Mouse (Mus musculus) forebrain, embryonic 10.5 days (tissue): ENCODE results near the gene Atp4a. TPM values are rescaled to one million over a fixed set of nuclear protein-coding genes. Genes with fewer than 3 reads are reported as not detected.
"Not testable (repeated sequence)": the region's sequence is repeated elsewhere in the genome, so short reads cannot be mapped to it uniquely, and the experiment has no call there.

Source experiments
- DNase-seq: peaks from one replicate; pipeline ENCODE4 v3.0.0-alpha.2; 2017; ENCODE audit warnings: low spot score; ENCODE audit errors: extremely low spot score
- H3K27ac ChIP-seq: fragments of 300-500 bp; sonication (generic); 2 replicates; pipeline ENCODE4 v1.5.1; 2016; ENCODE audit warnings: mild to moderate bottlenecking
- H3K27me3 ChIP-seq: fragments of 300-500 bp; sonication (generic); 2 replicates; pipeline ENCODE4 v1.6.1; 2016; ENCODE audit warnings: mild to moderate bottlenecking; ENCODE audit not compliant: poor library complexity, severe bottlenecking
- H3K36me3 ChIP-seq: fragments of 300-500 bp; sonication (generic); replicated peaks from 2 replicates; pipeline ENCODE4 v1.6.1; 2016; ENCODE audit warnings: mild to moderate bottlenecking, moderate library complexity
- H3K4me1 ChIP-seq: fragments of 300-500 bp; sonication (generic); 2 replicates; pipeline ENCODE4 v1.6.1; 2016
- H3K4me3 ChIP-seq: fragments of 300-500 bp; sonication (generic); 2 replicates; pipeline ENCODE4 v1.5.1; 2016; ENCODE audit warnings: mild to moderate bottlenecking, moderate library complexity
- H3K9me3 ChIP-seq: fragments of 300-500 bp; sonication (generic); 2 replicates; pipeline ENCODE4 v1.6.1; 2016; ENCODE audit warnings: mild to moderate bottlenecking, moderate library complexity
- WGBS: fragments of 180-500 bp; shearing (Covaris S2); methylation state at CpG from one replicate; pipeline ENCODE4 v1.1.7; 2016; 5-methylcytosine and 5-hydroxymethylcytosine counted together
- polyA plus RNA-seq: library from polyadenylated mRNA; unstranded; fragments of >200 nt; fragmentation: Nextera tagmentation; extraction: Ambion mirVana; gene quantifications from 2 replicates; pipeline ENCODE4 v1.2.1, GENCODE M21; 2016

The Atp4a gene
- polyA plus RNA-seq, 1 experiment from 2014 or later, result 1.4 TPM

- Histone ChIP-seq H3K9me3 (no peaks in the 10 kb centered on the region), H3K4me3 (no peak overlapping the region), H3K27me3 (no peaks in the 10 kb centered on the region), H3K27ac (no peak overlapping the region), H3K36me3 (no peaks in the 10 kb centered on the region), H3K4me1 (no peaks in the 10 kb centered on the region)
- no peak for DNase-seq
- 88% methylated on average over 1 of the region's 1 CpGs for WGBS
These were observed 4.6 kb upstream of the Atp4a start for GRCm38 (mm10) chr7:30707441-30707840.

- Histone ChIP-seq H3K27ac (peak overlapping the region; percentile 62; the same call in 1 of the 2 replicates), H3K36me3 (no peaks in the 10 kb centered on the region), H3K4me1 (peaks cover 14% of the 10 kb centered on the region), H3K27me3 (peaks cover 49% of the 10 kb centered on the region), H3K9me3 (no peaks in the 10 kb centered on the region), H3K4me3 (peak overlapping the region; percentile 54)
- DNase-seq, result peak; percentile 89
- WGBS, result 1% methylated on average over 43 of the region's 43 CpGs
These were observed 5.2 kb downstream of the Atp4a start for GRCm38 (mm10) chr7:30717006-30717715.

- peak overlapping the region; percentile 62; the same call in 1 of the 2 replicates for H3K27ac ChIP-seq
- 9% methylated on average over 14 of the region's 14 CpGs for WGBS
- H3K4me1 ChIP-seq, result peaks cover 14% of the 10 kb centered on the region
- DNase-seq, result no peak
- no peaks in the 10 kb centered on the region for H3K36me3 ChIP-seq
- H3K27me3 ChIP-seq, result peaks cover 49% of the 10 kb centered on the region
- no peaks in the 10 kb centered on the region for H3K9me3 ChIP-seq
- peak overlapping the region; percentile 54 for H3K4me3 ChIP-seq
These were observed 5.7 kb downstream of the Atp4a start for GRCm38 (mm10) chr7:30717716-30718046.

GRCm38 (mm10) chr7:30719669-30720068, 7.7 kb downstream of the Atp4a start:
- WGBS, result 98% methylated on average over 5 of the region's 5 CpGs
- Histone ChIP-seq H3K27ac (no peak overlapping the region), H3K36me3 (no peaks in the 10 kb centered on the region)

GRCm38 (mm10) chr7:30721286-30721685, 9.3 kb downstream of the Atp4a start:
- H3K27me3 ChIP-seq, result peaks cover 32% of the 10 kb centered on the region
- H3K4me3 ChIP-seq, result no peak overlapping the region
- H3K9me3 ChIP-seq, result no peaks in the 10 kb centered on the region
- peaks cover 30% of the 10 kb centered on the region for H3K4me1 ChIP-seq
- no peak overlapping the region for H3K27ac ChIP-seq
- 88% methylated on average over 7 of the region's 7 CpGs for WGBS
- peaks cover 12% of the 10 kb centered on the region for H3K36me3 ChIP-seq
- no peak for DNase-seq

More at GRCm38 (mm10) chr7:30719669-30720068, 7.7 kb downstream of the Atp4a start:
- H3K4me3 ChIP-seq, result no peak overlapping the region
- DNase-seq, result no peak
- H3K9me3 ChIP-seq, result no peaks in the 10 kb centered on the region
- H3K27me3 ChIP-seq, result peaks cover 48% of the 10 kb centered on the region
- peaks cover 27% of the 10 kb centered on the region for H3K4me1 ChIP-seq

- Histone ChIP-seq H3K36me3 (peaks cover 30% of the 10 kb centered on the region), H3K27ac (no peak overlapping the region), H3K4me1 (peaks cover 23% of the 10 kb centered on the region), H3K27me3 (peaks cover 11% of the 10 kb centered on the region), H3K9me3 (no peaks in the 10 kb centered on the region), H3K4me3 (no peak overlapping the region)
- no peak for DNase-seq
- 76% methylated on average over 6 of the region's 6 CpGs for WGBS
These were observed 11.4 kb downstream of the Atp4a start for GRCm38 (mm10) chr7:30723274-30723953.

GRCm38 (mm10) chr7:30728214-30728613, 16.2 kb downstream of the Atp4a start:
- DNase-seq, result no peak
- Histone ChIP-seq H3K4me3 (peak overlapping the region; percentile 88), H3K27me3 (no peaks in the 10 kb centered on the region), H3K27ac (no peak overlapping the region), H3K4me1 (peaks cover 35% of the 10 kb centered on the region), H3K36me3 (peaks cover 47% of the 10 kb centered on the region), H3K9me3 (no peaks in the 10 kb centered on the region)
- 87% methylated on average over 6 of the region's 6 CpGs for WGBS

- H3K36me3 ChIP-seq, result peaks cover 54% of the 10 kb centered on the region
- peaks cover 29% of the 10 kb centered on the region for H3K4me1 ChIP-seq
- H3K9me3 ChIP-seq, result no peaks in the 10 kb centered on the region
- H3K27ac ChIP-seq, result peak overlapping the region; percentile 91
- H3K27me3 ChIP-seq, result no peaks in the 10 kb centered on the region
- WGBS, result 9% methylated on average over 26 of the region's 26 CpGs
- peak overlapping the region; percentile 88 for H3K4me3 ChIP-seq
- no peak for DNase-seq
These were observed 16.9 kb downstream of the Atp4a start for GRCm38 (mm10) chr7:30728739-30729395.

GRCm38 (mm10) chr7:30729396-30730063, 17.5 kb downstream of the Atp4a start, which contains the start of gene Tmem147:
Tmem147 (minus strand) TSS chr7:30729540.
- Histone ChIP-seq H3K4me1 (peaks cover 27% of the 10 kb centered on the region), H3K27ac (peak within 1 kb of the TSS; percentile 91), H3K36me3 (peaks cover 60% of the 10 kb centered on the region), H3K4me3 (peak within 1 kb of the TSS; percentile 88), H3K9me3 (no peaks in the 10 kb centered on the region), H3K27me3 (no peaks in the 10 kb centered on the region)
- under 1% methylated on average over 60 of the region's 60 CpGs for WGBS
- DNase-seq, result peak; percentile 92

- not testable (repeated sequence) for DNase-seq, H3K27me3 ChIP-seq, H3K9me3 ChIP-seq
- H3K4me1 ChIP-seq, result peaks cover 23% of the 10 kb centered on the region
- peaks cover 64% of the 10 kb centered on the region for H3K36me3 ChIP-seq
- H3K4me3 ChIP-seq, result peak overlapping the region; percentile 88
- H3K27ac ChIP-seq, result peak overlapping the region; percentile 91
- 30% methylated on average over 15 of the region's 22 CpGs for WGBS
These were observed 18.2 kb downstream of the Atp4a start for GRCm38 (mm10) chr7:30730064-30730722.

- H3K4me1 ChIP-seq, result no peaks in the 10 kb centered on the region
- peaks cover 74% of the 10 kb centered on the region for H3K36me3 ChIP-seq
- no peaks in the 10 kb centered on the region for H3K27me3 ChIP-seq
- H3K9me3 ChIP-seq, result no peaks in the 10 kb centered on the region
- WGBS, result 87% methylated on average over 3 of the region's 3 CpGs
- H3K27ac ChIP-seq, result no peak overlapping the region
- no peak overlapping the region for H3K4me3 ChIP-seq
- no peak for DNase-seq
These were observed 24.2 kb downstream of the Atp4a start for GRCm38 (mm10) chr7:30736211-30736610.

- H3K9me3 ChIP-seq, H3K4me1 ChIP-seq, H3K4me3 ChIP-seq, H3K27ac ChIP-seq, H3K27me3 ChIP-seq, DNase-seq: not testable (repeated sequence)
- peaks cover 20% of the 10 kb centered on the region for H3K36me3 ChIP-seq
- WGBS, result 96% methylated on average over 2 of the region's 2 CpGs
These were observed 30.6 kb downstream of the Atp4a start for GRCm38 (mm10) chr7:30742570-30742969.
